Mouse (Mus musculus) ES-E14 (cell line): ENCODE results near the gene Gins1. TPM values are rescaled to one million over a fixed set of nuclear protein-coding genes. Genes with fewer than 3 reads are reported as not detected.
"Not testable (repeated sequence)": the region's sequence is repeated elsewhere in the genome, so short reads cannot be mapped to it uniquely, and the experiment has no call there.

Experiments used
- DNase-seq: peaks from one replicate; pipeline ENCODE4 v3.0.0-alpha.2; 2013; ENCODE audit warnings: low read depth, low spot score
- H3K27ac ChIP-seq: 2 replicates; pipeline ENCODE4 v1.5.1; 2012; ENCODE audit warnings: low read depth, mild to moderate bottlenecking, low read length, moderate library complexity, mixed read lengths; ENCODE audit not compliant: poor library complexity, insufficient read depth, severe bottlenecking
- H3K36me3 ChIP-seq: 2 replicates; pipeline ENCODE4 v1.6.1; 2012; ENCODE audit warnings: mild to moderate bottlenecking, low read length, moderate library complexity, mixed read lengths; ENCODE audit not compliant: control insufficient read depth, poor library complexity, insufficient read depth, severe bottlenecking
- H3K4me1 ChIP-seq, 2 experiments: fragments of 150-350 bp in 1 of 2; sonication (generic) in 1 of 2; 2 replicates each; pipeline ENCODE4 v1.6.1; 2012; ENCODE audit warnings: low read length in 2 of 2, mild to moderate bottlenecking in 1 of 2, mixed read lengths in 1 of 2; ENCODE audit not compliant: control insufficient read depth in 2 of 2, insufficient read depth in 2 of 2, poor library complexity in 1 of 2
- H3K4me3 ChIP-seq, 2 experiments: fragments of 150-350 bp in 1 of 2; sonication (generic) in 1 of 2; 2 replicates each; pipeline ENCODE4 v1.5.1; 2012; ENCODE audit warnings: low read length in 2 of 2, low read depth in 1 of 2, mild to moderate bottlenecking in 1 of 2, mixed read lengths in 1 of 2; ENCODE audit not compliant: insufficient read depth in 1 of 2, poor library complexity in 1 of 2, severe bottlenecking in 1 of 2
- H3K9ac ChIP-seq: 2 replicates; pipeline ENCODE4 v1.6.1; 2012; ENCODE audit warnings: low read depth, mild to moderate bottlenecking, low read length, mixed read lengths; ENCODE audit not compliant: poor library complexity, insufficient read depth, severe bottlenecking
- H3K9me3 ChIP-seq: fragments of 150-350 bp; sonication (generic); 2 replicates; pipeline ENCODE4 v1.6.1; 2012; ENCODE audit warnings: low read depth, mild to moderate bottlenecking, low read length; ENCODE audit not compliant: control insufficient read depth, insufficient read depth
- CHD2 ChIP-seq: IDR thresholded peaks from 2 replicates; pipeline ENCODE4 v1.6.1; 2014; ENCODE audit warnings: mild to moderate bottlenecking, low read depth, low read length, inconsistent platforms
- HCFC1 ChIP-seq: IDR thresholded peaks from 2 replicates; pipeline ENCODE4 v1.6.1; 2012; ENCODE audit warnings: low read length, inconsistent platforms, borderline replicate concordance; ENCODE audit not compliant: insufficient read depth
- MAFK ChIP-seq: IDR thresholded peaks from 2 replicates; pipeline ENCODE4 v1.6.1; 2014; ENCODE audit warnings: mild to moderate bottlenecking, low read depth, low read length, inconsistent platforms; ENCODE audit not compliant: insufficient read depth
- ZC3H11A ChIP-seq: IDR thresholded peaks from 2 replicates; pipeline ENCODE4 v1.6.1; 2012; ENCODE audit warnings: low read depth, mild to moderate bottlenecking, inconsistent platforms, low read length, borderline replicate concordance
- ZNF384 ChIP-seq: IDR thresholded peaks from 2 replicates; pipeline ENCODE4 v1.6.1; 2012; ENCODE audit warnings: low read depth, low read length, inconsistent platforms
- in situ Hi-C, 2 experiments: fragments of 600-800 bp; cut with MboI; formaldehyde crosslinking; loops; one replicate each; pipeline ENCODE4 v1.15.1; 2025; ENCODE audit warnings: low sequenced_read_pairs in 2 of 2, inconsistent platforms in 1 of 2; ENCODE audit not compliant: unreplicated experiment in 2 of 2
- total RNA-seq: library from RNA; depleted of rRNA; stranded (reverse); fragments of 300-350 nt; gene quantifications from 2 replicates; pipeline ENCODE4 v1.2.3, GENCODE M21; 2012

Gene Gins1
- total RNA-seq, 1 experiment = 45.6 TPM

DNA sequence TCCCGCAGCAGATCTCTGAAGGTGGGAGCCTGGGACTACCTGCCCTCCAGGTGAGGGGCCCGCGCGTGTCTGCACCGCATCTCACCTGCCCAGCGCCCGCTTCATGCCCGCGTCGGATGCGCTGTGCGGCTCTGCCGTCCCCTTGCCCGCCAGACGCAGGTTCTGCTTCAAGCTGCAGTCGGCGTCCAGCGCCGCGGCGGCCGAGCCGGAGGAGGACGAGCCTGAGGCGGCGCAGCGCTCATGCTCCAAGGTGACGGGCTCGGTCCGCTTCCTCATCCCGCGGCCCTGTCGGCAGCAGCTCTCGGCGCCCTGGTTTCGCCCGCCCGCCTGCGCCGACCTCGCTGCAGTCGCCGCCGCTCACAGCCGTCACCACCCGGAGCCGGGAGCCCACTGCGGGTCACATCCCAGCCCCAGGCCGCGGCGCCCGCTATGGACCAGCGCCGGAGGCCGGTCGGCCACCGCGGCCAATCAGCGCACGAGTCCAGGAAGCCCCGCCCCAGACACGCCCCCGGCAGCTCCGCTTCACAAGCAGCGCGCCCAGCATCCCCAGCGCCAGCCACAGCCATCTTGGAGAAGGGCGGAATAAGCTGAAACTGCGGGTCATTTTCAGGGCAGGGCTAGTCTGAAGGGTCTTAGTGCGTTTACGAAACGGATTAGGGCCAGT is 796 bp upstream of the Gins1 start, which contains the start of gene Abhd12:
Gene Abhd12, minus strand, starts transcription at position 470 of the 664 bp plus-strand sequence.
- DNase-seq = peak; percentile 94
- no peaks in the 10 kb centered on the region for H3K9me3 ChIP-seq
- in situ Hi-C loops = no loop called here
- H3K4me1 ChIP-seq = no peaks in the 10 kb centered on the region; a peak in 1 of 4 replicates
- H3K27ac ChIP-seq = peak within 1 kb of the TSS; percentile 45; the same call in 1 of the 2 replicates
- peaks cover 3% of the 10 kb centered on the region; the same call in 1 of the 2 replicates for H3K36me3 ChIP-seq
- H3K9ac ChIP-seq = peak within 1 kb of the TSS; percentile 91
- peak within 1 kb of the TSS; percentile 74 to 92 for H3K4me3 ChIP-seq
- TF ChIP-seq ZC3H11A = no peak
- peak; percentile 86 for TF ChIP-seq HCFC1

DNA sequence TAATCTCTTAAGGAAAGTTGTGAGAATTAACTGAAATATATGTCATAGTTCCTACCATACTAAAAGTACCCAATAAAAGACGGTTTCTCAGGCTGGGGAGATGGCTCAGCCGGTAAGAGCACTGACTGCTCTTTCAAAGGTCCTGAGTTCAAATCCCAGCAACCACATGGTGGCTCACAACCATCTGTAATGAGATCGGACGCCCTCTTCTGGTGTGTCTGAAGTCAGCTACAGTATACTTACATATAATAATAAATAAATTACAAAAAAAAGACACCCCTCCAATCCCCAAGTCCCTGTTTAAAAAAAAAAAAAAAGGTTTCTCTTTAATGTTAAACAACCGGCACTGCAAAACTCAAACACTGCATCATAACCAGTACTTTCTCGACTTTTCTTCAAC is 3.7 kb downstream of the Gins1 start:
- H3K9ac ChIP-seq, H3K27ac ChIP-seq, H3K4me1 ChIP-seq, H3K9me3 ChIP-seq, DNase-seq, in situ Hi-C loops, H3K36me3 ChIP-seq: not testable (repeated sequence)
- peak overlapping the region; percentile 89 to 95; a peak in 3 of 4 replicates for H3K4me3 ChIP-seq

- DNase-seq = peak; percentile 98
- no peaks in the 10 kb centered on the region for H3K36me3 ChIP-seq
Observed at GRCm38 (mm10) chr2:150909429-150910039, 4.3 kb downstream of the Gins1 start.

GRCm38 (mm10) chr2:150910295-150910881 is 5.2 kb downstream of the Gins1 start:
- Histone ChIP-seq H3K4me1 (no peaks in the 10 kb centered on the region), H3K4me3 (peak overlapping the region; percentile 89 to 95), H3K36me3 (no peaks in the 10 kb centered on the region), H3K27ac (no peak overlapping the region; the same call in 1 of the 2 replicates), H3K9me3 (no peaks in the 10 kb centered on the region), H3K9ac (peak overlapping the region; percentile 59; the same call in 1 of the 2 replicates)
- TF ChIP-seq MAFK (no peak), ZNF384 (no peak), ZC3H11A (no peak), CHD2 (no peak), HCFC1 (no peak)
- in situ Hi-C loops = no loop called here
- DNase-seq = no peak

More at GRCm38 (mm10) chr2:150909429-150910039, 4.3 kb downstream of the Gins1 start:
- H3K27ac ChIP-seq = peak overlapping the region; percentile 97
- H3K9me3 ChIP-seq = no peaks in the 10 kb centered on the region
- no peaks in the 10 kb centered on the region for H3K4me1 ChIP-seq
- TF ChIP-seq ZNF384 (peak; percentile 96), ZC3H11A (no peak)
- peak overlapping the region; percentile 89 to 95 for H3K4me3 ChIP-seq
- in situ Hi-C loops = no loop called here
- peak overlapping the region; percentile 98 for H3K9ac ChIP-seq
